Mouse (Mus musculus): ENCODE data around the gene Bicc1. TPM values are rescaled to one million over a fixed set of nuclear protein-coding genes. Genes with fewer than 3 reads are reported as not detected.

Gene Bicc1
- total RNA-seq, 1 experiment from 2014 or later, result not detected

DNA sequence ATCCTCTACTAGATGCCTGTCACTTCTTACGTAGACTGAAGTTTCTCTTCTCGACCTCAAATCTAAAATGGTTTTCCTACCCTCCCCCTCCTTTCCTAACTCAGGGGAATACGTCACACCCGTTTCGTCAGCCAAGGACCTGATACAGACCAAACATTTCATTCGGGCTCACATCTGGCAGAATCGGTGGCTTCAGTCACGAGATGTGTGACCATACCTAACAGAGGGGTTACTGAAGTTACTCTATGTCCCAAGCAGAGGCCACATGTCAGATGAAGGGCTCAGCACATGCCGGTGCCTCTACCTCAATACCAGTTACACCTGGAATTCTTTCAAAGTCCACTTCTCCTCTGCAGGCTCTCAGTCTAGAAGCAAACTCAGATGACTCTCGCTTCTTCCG, 150.8 kb downstream of the Bicc1 start:
- no peak for ATAC-seq (replicated peaks; ENCODE audit: low read depth, poor library complexity, severe bottlenecking)

DNA sequence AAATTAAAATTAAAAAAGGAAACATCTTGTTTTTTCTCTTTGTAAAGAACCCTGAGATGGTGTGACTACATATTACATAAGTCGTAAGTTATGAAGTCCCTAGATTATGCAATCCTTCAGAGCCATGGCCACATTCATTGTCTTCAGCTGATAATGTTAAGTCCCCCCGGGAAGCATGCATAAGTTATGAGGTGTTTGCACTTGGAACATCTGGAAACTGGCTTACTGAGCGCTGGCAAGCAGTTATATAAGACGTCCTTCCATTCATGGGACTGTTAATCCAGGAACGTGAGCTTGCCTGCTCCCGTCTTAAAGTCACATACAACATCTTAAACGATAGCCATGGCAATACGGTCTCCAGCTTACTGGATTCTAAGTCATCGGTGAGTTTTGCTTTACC, 151.5 kb downstream of the Bicc1 start:
- no peak for ATAC-seq (replicated peaks; ENCODE audit: low read depth, poor library complexity, severe bottlenecking)

DNA sequence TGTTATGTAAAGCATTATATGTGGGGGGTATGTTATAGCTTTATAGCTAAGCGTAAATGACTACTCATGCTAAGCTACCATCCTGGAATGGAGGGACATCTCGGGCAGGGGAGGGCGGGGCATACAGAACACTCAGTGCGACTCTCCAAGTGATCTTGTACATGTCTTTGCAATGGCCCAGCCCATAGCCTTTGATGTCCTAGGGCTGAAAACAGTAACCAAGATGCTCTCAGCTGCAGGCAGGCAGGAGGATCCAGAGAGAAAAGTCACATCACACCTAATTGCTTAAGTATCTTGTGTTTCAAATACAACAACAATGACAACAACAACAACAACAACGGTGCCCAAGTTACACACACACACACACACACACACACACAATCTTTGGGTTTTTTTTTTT, 152.0 kb downstream of the Bicc1 start:
- ATAC-seq (replicated peaks; ENCODE audit: low read depth, poor library complexity, severe bottlenecking), result no peak

DNA sequence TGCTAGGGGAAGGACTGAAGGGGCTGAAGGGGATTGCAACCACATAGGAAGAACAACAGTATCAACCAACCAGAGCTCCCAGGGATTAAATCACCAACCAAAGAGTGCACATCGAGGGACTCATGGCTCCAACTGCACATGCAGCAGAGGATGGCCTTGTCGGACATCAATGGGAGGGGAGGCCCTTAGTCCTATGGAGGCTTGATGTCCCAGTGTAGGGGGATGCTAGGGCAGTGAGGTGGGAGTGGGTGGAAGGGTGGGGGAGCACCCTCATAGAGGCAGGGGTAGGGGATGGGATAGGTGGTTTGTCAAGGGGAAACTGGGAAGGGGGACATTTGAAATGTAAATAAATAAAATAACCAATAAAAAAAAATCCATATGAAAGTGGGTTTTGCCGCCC, 152.5 kb downstream of the Bicc1 start:
- ATAC-seq (replicated peaks; ENCODE audit: low read depth, poor library complexity, severe bottlenecking), result no peak

DNA sequence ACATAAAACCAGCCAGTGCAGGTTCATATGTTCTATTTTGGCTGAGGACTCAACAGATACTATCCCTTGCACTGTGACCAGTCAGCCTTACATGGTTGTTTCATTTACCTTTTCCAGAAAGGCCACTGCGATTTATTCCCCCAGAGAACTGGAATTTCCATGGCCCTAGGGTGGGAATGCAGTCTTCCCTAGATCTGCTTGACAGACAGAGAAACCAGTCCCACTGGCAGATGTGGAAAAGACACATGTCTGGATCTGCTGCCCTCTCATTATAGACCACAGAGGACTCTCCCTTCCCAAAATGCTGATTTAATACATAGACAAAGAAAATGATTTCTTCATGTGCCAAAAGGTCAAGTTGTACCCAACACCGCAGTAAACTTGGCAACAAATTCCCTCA, 156.6 kb downstream of the Bicc1 start:
- ATAC-seq (replicated peaks; ENCODE audit: low read depth, poor library complexity, severe bottlenecking), result no peak

DNA sequence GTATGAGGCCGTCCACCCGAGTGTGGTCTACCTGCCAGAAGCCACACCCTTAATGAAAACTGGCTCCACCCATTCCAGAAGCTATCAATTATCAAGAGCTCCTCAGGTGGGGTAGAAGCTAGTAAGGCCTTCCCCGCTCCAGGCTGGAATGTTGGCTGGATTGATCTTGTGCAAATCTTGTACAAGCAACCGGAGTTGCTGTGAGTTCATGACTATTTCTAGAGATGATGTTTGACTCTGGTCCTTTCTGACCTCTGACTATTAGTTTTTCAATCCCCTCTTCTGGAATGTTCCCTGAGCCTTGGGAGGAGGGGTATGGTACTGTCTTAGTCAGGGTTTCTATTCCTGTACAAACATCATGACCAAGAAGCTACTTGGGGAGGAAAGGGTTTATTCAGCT, 157.3 kb downstream of the Bicc1 start:
- no peak for ATAC-seq (replicated peaks; ENCODE audit: low read depth, poor library complexity, severe bottlenecking)

DNA sequence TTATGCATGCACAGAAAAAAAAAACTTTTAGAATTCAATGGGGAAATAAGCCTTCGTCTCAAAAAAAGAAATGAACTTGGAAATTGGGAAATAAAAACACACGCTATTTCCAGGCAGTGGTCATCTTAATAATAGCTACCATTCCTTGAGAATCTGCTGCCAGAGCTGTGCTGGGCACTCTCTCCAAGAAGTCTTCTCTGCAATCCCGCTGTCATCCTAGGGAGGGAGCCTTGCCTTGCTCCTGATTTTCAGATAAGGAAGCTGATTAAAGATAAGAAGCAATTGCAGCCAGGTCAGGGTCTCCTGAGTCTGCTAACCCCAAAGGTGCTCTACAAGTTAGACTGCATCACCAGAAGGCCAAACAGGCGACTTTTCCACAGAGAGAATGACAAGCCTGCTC, 161.4 kb downstream of the Bicc1 start:
- no peak for ATAC-seq (replicated peaks; ENCODE audit: low read depth, poor library complexity, severe bottlenecking)

DNA sequence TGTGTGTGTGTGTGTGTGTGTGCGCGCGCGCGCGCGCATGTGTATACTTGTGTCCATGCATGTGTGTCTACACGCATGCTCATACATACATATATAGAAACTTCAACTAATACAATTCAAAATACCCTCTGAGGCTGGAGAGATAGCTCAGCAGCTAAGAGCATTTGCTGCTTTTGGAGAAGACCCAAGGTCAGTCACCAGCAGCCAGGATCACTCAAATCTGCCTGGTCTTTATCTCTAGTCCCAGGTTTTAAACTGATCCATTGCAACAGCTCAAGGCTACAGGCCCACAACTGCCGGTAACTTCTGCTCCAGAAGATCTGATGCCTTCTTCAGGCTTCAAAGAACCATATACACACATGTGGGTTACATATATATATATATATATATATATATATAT, 163.4 kb downstream of the Bicc1 start:
- ATAC-seq (replicated peaks; ENCODE audit: low read depth, poor library complexity, severe bottlenecking), result no peak

DNA sequence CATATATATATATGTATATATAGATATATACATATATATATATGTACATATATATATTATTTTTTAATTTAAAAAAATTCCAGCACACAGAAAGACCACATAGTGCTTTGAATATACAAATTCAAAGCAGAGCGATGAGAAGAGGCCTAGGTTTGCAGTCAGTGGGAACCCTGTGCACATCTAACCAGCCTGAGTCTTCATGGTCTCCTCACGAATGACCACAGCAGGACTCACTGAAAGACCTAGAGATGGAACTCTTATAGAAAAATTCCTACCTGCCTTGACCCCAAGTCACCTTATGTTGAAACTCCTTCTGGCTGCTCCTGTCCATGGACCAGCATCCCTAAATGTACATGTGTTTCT, 165.4 kb downstream of the Bicc1 start:
- ATAC-seq (replicated peaks; ENCODE audit: low read depth, poor library complexity, severe bottlenecking), result no peak

DNA sequence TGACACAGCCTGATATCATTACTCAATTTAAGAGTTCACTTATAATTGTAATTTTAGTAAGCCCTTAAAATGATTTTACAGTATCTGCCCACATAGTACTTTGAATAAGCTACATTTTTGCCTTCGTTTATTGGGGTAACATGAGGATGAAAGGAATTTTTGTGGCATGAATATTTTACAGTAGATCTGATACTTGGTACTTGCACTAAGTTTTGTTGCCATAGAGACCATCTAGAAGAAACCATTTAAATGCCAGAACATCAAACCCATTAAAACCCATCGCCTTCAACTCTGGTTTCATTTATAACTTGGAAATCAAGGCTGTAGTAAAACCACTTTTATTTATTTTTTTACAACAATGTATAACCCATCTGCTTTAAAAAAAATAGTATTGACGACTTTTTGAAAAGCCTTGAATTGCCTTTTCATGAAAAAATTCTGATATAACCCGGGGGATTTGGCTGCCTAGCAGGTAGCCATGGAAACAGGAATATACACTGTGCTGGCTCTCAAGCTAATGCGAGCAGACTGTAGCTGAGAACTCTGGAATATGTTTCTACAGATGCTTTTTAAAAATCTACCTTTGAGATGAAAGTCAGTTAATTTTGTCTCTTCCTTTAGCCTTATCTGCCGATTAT, 165.9 kb downstream of the Bicc1 start:
- ATAC-seq (replicated peaks; ENCODE audit: low read depth, poor library complexity, severe bottlenecking), result no peak

DNA sequence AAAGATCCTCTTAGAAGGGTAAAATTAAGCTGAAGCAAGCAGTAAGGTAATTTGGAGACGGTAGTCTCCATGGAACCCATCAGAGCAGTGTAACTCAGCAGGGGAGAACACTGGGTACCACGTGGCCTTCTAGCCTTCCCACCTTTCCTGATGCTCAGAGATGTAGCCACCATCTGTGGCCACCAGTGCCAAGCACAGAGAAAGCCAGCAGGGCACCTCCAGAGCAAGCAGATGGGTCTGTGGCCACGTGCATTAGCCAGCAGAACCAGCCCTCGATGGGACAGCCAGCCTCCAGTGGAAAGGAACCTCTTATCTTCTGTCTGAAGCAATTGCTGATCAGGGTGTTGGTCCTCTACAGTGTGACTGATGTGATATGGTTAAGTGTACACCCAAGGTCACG, 172.1 kb downstream of the Bicc1 start:
- ATAC-seq (replicated peaks; ENCODE audit: low read depth, poor library complexity, severe bottlenecking), result no peak

DNA sequence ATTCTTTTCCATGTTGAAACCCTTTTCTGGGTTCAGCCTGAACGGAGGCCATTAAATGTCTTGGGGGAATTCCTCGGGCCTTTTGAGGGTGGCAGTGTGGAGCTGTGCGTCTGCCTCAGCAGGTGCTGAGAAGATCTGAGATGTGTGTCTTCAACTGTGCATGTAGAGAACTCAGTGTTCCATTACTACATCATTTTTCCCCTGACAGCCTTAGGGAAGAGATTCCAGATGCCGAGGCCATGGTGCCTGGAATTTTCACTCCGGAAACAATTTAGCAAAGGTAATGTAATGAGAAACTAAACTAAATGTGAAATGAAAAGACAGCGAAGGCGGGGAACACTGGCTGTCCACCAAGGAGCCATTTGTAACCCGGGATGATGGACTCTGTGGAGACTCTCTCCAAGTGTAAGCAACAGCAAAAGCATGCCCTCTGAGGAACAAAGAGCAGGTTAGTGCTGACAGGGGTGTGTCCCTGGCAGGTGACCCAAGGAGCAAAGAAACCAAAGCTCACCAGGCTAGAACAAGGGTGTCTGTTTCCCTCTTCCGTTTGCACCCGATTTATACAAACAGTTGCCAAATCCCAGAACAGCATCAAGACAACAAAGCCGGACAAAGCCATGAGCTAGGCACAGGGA, 176.3 kb downstream of the Bicc1 start:
- ATAC-seq (replicated peaks; ENCODE audit: low read depth, poor library complexity, severe bottlenecking), result no peak

DNA sequence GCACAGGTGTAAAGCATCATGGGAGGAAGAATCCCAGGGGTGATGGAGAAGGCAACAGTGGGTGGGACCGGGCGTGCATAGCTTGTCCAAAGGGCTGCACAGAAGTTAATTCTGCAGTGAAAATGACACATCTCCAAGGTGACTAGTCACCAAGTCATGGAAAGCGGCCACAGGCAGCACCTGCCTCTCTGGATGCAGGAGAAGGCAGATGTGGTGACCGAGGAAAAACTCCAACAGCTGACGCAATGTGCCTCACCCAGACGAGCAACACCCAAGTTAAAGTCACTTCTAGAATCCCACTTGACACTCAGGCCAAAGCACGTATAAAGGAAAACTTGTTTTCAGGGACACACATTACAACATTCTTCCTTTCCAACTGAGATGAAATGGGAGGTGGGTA, 177.3 kb downstream of the Bicc1 start:
- no peak for ATAC-seq (replicated peaks; ENCODE audit: low read depth, poor library complexity, severe bottlenecking)

DNA sequence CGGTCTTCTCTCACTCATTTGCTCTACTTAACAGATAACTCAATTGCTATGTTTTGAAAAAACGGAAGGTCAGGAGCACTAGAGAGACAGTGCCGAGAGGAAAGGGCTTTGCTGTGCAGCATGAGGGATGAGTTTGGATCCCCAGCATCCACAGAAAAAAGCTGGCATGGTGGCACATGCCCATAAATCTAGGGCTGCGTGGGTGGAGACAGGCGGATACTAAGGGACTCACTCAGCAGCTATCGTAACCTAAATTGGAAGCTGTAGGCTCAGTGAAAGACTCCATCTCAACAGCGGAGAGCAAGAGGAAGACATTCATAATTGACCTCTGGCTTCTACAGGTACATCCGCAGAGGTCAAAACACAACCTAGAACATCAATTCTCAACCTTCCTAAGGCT, 179.8 kb downstream of the Bicc1 start:
- ATAC-seq (replicated peaks; ENCODE audit: low read depth, poor library complexity, severe bottlenecking), result no peak

DNA sequence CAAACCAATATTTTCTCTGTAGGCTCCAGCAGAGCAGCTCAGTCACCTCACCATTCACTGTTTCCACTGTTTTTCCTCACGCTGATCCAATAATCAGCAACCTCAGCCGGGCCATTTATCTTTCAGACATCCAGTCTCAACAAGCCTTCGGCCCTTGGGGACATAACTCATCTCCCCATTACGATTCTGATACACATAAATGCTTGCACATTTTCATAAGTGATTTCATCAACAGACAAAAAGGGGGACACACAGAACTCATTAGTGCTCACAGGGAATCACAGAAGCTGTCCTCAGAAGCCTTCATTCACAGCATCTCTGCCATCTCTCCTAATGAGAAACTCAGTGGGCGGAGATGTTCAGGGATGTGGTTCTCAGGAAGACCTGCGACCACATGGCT, 182.4 kb downstream of the Bicc1 start:
- no peak for ATAC-seq (replicated peaks; ENCODE audit: low read depth, poor library complexity, severe bottlenecking)

DNA sequence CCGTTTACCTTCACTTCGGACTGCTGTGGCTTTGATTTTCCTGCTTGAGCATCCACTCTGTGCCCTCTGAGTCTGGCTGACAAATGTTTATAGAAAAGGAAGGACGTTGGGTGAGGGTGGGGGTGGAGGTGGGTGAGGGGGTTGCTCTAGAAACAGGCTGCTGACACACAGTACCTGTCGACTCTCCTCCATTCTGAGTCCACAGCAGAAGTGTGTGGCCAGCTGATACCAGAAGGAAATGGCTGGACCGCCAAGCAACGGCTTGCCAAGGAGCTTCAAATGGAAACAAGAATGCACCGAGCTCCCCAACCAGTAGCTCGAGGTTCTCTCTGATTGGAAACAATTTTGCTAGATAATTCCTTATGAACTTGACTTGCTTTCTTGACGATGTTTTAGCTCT, 182.9 kb downstream of the Bicc1 start:
- no peak for ATAC-seq (replicated peaks; ENCODE audit: low read depth, poor library complexity, severe bottlenecking)

DNA sequence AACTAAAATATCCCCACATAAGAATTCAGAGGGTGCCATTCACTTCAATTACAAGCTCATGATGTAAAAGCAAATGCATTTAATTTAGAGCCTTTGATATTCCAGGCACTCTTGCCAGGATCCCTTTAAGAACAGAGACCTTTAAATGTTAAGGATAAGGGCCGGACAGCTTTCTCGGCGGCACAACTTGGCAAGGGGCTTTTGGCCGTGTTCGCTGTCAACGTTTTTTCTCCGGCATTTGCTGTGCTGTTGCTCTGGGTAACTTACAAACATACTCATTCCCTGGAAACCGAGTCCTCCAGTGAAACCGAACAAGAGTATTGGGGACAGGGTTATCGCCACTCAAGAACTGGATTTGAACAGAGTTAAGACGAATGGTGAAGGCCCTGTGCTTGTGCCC, 188.3 kb downstream of the Bicc1 start:
- no peak for ATAC-seq (replicated peaks; ENCODE audit: low read depth, poor library complexity, severe bottlenecking)

DNA sequence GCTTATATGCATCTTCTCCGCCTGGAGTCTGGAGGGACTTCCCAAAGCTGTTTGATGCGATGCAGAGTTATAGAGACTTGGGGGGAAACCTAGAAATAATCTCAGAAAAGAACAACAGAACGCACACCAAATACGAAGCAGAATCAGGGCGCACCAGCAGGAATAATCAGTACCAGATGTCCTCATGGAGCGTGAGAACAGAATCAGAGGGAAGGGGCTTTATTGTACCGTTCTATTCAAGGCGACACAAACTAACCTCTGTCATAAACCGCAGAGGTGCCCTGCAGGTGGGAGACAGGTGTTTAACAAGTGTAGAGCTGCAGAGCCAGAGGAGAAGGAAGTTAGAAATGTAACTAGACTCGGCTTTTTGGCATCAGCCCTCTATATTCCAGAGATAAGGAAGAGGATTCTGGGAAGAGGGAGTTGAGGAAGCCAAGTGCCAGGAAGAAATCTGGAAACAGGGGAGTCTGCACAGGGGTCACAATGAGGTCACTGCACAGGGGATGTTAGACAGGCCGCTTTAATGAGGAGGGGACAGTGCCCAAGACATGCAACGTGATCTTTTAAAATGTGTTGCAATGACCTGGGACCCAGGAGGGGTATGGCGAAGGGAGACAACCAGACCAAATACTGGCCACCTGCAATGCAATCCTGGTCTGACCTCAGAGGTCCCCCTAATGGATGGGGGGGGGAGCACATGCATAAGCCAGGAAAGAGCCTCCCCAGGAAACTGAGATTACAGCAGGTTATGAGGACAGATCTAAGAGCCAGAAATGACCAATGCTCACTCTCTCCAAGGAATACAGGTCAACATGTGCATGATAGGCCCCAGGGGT, 190.4 kb downstream of the Bicc1 start:
- ATAC-seq (replicated peaks; ENCODE audit: low read depth, poor library complexity, severe bottlenecking), result no peak

DNA sequence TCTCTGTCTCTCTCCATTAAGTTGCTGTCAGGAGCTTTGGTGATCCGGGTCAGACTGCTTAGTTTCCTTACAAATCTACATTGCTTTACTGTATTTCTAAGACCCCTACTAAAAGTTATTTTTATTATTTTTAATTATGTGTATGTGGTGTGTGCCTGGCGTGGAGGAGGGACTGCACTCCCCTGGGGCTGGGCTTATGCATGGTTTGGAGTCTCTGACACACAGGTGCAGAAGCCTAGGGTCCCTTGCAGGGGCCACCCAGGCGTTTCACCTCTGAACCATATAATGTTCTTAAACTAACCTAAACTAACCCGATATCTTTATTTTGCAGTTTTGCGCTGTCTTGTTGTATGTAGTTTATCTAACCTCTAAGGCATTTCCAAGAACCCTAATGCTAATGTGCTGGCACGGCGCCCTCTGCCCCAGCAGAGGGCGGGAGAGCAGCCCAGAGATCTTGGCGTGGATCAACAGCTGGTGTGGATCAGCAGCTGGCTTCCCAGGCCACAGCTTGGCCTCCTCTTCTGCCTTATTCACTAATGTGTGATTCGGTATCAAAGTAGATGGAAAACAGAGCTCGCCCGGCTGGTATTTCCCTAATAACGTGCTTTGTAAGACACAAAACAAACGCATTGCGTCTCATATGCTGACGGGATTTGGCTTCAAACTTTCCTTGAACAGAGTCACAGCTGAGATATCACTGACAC, 192.7 kb downstream of the Bicc1 start:
- ATAC-seq (replicated peaks; ENCODE audit: low read depth, poor library complexity, severe bottlenecking), result no peak

DNA sequence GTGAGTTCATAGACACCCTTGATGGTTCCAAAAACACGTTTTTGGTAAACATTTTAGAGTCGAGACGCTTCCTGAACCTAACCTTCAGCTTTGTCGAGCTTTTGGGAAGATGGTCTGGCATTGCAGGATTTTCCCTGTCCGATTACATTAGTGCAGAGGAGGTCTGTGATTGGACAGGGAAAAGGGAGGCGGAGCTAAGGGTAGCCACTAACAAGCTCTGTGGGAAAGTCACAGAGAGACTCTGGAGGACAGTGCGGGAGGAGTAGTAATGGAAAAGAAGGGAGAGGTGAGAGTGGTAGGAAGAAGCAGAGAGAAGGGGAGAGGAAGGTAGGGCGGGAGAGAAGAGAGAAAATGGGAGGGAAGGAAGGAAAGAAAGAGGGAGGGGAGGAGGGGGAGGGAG, 194.8 kb downstream of the Bicc1 start:
- no peak for ATAC-seq (replicated peaks; ENCODE audit: low read depth, poor library complexity, severe bottlenecking)

Measured in common myeloid progenitor, adult 5-6 weeks (primary cell).